Mouse (Mus musculus) layer of hippocampus, postnatal 25 days (tissue): Measurements from ENCODE around the gene Cldn7. TPM values are rescaled to one million over a fixed set of nuclear protein-coding genes. Genes with fewer than 3 reads are reported as not detected.

Source experiments
- DNase-seq, 2 experiments: peaks; one replicate each; pipeline ENCODE4 v3.0.0; 2022; ENCODE audit warnings: mixed read lengths in 2 of 2, low spot score in 1 of 2; ENCODE audit errors: extremely low spot score in 1 of 2
- total RNA-seq, 2 experiments: library from RNA; stranded (reverse); gene quantifications; 2 replicates each; pipeline ENCODE4 v1.2.3; 2021

Cldn7 gene
- total RNA-seq, 2 experiments from 2014 or later, result not detected

GRCm38 (mm10) chr11:69983377-69983776 lies 18.8 kb downstream of the Cldn7 start:
- no peak for DNase-seq

GRCm38 (mm10) chr11:69984431-69984830 lies 19.9 kb downstream of the Cldn7 start:
- DNase-seq, result no peak

GRCm38 (mm10) chr11:69989949-69990348 lies 25.4 kb downstream of the Cldn7 start:
- no peak for DNase-seq

GRCm38 (mm10) chr11:69990850-69991691 lies 26.5 kb downstream of the Cldn7 start, which contains the start of gene Gabarap:
Gene Gabarap, plus strand, starts transcription at chr11:69991143.
- peak; percentile 93 to 94 for DNase-seq

GRCm38 (mm10) chr11:69991711-69992110 lies 27.1 kb downstream of the Cldn7 start:
- DNase-seq, result no peak

GRCm38 (mm10) chr11:69992396-69992795 lies 27.8 kb downstream of the Cldn7 start:
- DNase-seq, result no peak

- no peak for DNase-seq
Measured at GRCm38 (mm10) chr11:69992932-69993331, 28.4 kb downstream of the Cldn7 start.

- no peak for DNase-seq
Measured at GRCm38 (mm10) chr11:69994401-69995090, 30.0 kb downstream of the Cldn7 start.

GRCm38 (mm10) chr11:69995391-69995960 lies 30.9 kb downstream of the Cldn7 start, which contains the start of gene Phf23:
Gene Phf23, plus strand, starts transcription at chr11:69995777.
- peak; percentile 88 to 91 for DNase-seq

GRCm38 (mm10) chr11:69996161-69997061 lies 31.8 kb downstream of the Cldn7 start:
- no peak for DNase-seq

- DNase-seq, result peak; percentile 61 to 69
Measured at GRCm38 (mm10) chr11:69997070-69997509, 32.5 kb downstream of the Cldn7 start.

- no peak for DNase-seq
Measured at GRCm38 (mm10) chr11:69998567-69999491, 34.2 kb downstream of the Cldn7 start.

- DNase-seq, result no peak
Measured at GRCm38 (mm10) chr11:69999666-70000065, 35.1 kb downstream of the Cldn7 start.

GRCm38 (mm10) chr11:70000396-70000898 lies 35.9 kb downstream of the Cldn7 start, which contains the start of gene Dvl2:
Gene Dvl2, plus strand, starts transcription at chr11:70000595.
- DNase-seq, result peak; percentile 76 to 81

GRCm38 (mm10) chr11:70001159-70001558 lies 36.6 kb downstream of the Cldn7 start:
- DNase-seq, result no peak

- no peak for DNase-seq
Measured at GRCm38 (mm10) chr11:70001865-70002264, 37.3 kb downstream of the Cldn7 start.

- no peak for DNase-seq
Measured at GRCm38 (mm10) chr11:70002471-70002870, 37.9 kb downstream of the Cldn7 start.

- no peak for DNase-seq
Measured at GRCm38 (mm10) chr11:70005521-70005920, 40.9 kb downstream of the Cldn7 start.

- no peak for DNase-seq
Measured at GRCm38 (mm10) chr11:70010033-70010432, 45.5 kb downstream of the Cldn7 start.
